Mouse (Mus musculus): Measurements from ENCODE around the gene Mlf1.

GRCm38 (mm10) chr3:67351406-67352127, 22.3 kb upstream of the Mlf1 start:
- TF ChIP-seq CTCF (IDR thresholded peaks at IDR 0.05; ENCODE audit: control insufficient read depth, insufficient read depth, low read length): no peak
- TF ChIP-seq POLR2A (IDR thresholded peaks at IDR 0.05; ENCODE audit: borderline replicate concordance, control insufficient read depth, low read depth, low read length): no peak
